ENCODE assay signal across 27 mouse cellular contexts in genomic region chr15:6647066-6647465, GRCm38 (mm10).
DNase-seq lines count a peak whose midpoint lies in the region; ATAC-seq and TF ChIP-seq lines count a peak whose summit lies in the region.
"Had no signal": no experiment of that assay in that cellular context is flagged by ENCODE, and none has a peak within 500 bp of the region (broad histone marks: within the 10 kb centered on the region; RNA-seq: fewer than 3 reads in every experiment).

No protein-coding gene starts in this region.

- peak; percentile 46 for DNase-seq in liver
- DNase-seq in liver, postnatal 0 days: no peak
- DNase-seq in liver, embryonic 14.5 days (ENCODE audit: low read depth in 3 of 3, low spot score in 3 of 3): peak in 1 of 3 experiments; percentile 35
- no peak for DNase-seq in embryo, embryonic 9.5 days (ENCODE audit: extremely low spot score)
- no peak for DNase-seq in forebrain, embryonic 10.5 days (ENCODE audit: extremely low spot score, low spot score)
- DNase-seq in heart, postnatal 36 days: no peak
- DNase-seq in heart, postnatal 10 days: no peak
- DNase-seq: adrenal gland, adult 2 months; adrenal gland, postnatal 14 days; cerebellum, adult 11 months; cerebellum, adult 2 months; cerebellum, adult 9-11 months; cerebellum, postnatal 25 days; gastrocnemius, postnatal 10 days; gastrocnemius, postnatal 36 days; heart, adult 2 months; heart, postnatal 4 days had no signal

- ATAC-seq in liver, postnatal 0 days: no peak
- peak; percentile 74; the same call in 1 of the 2 replicates for ATAC-seq in liver, embryonic 14.5 days (ENCODE audit: insufficient read depth)
- peak; percentile 37; the same call in 1 of the 2 replicates for ATAC-seq in megakaryocyte progenitor cell, adult 5-6 weeks (replicated peaks; ENCODE audit: poor library complexity)
- ATAC-seq: forebrain, embryonic 13.5 days; forebrain, embryonic 16.5 days; hindbrain, postnatal 0 days; Patski had no signal

- intact Hi-C loops in heart, postnatal 36 days (cut with DNase I): no loop called here
- intact Hi-C loops in heart, postnatal 10 days (cut with DNase I): no loop called here

- no peak overlapping the region for H3K4me3 ChIP-seq in liver, postnatal 0 days (ENCODE audit: low read depth, low read length)
- H3K4me3 ChIP-seq in liver, embryonic 14.5 days (ENCODE audit: insufficient read depth in 1 of 2, low read depth in 2 of 2, low read length in 2 of 2): no peak overlapping the region
- no peak overlapping the region for H3K4me3 ChIP-seq in forebrain, embryonic 10.5 days
- H3K4me3 ChIP-seq: embryonic facial prominence, embryonic 10.5 days; embryonic facial prominence, embryonic 13.5 days; erythroblast, embryonic 14.5 days; forebrain, embryonic 13.5 days; heart, adult 2 months had no signal

- no peak for TF ChIP-seq CTCF in liver, postnatal 0 days (IDR thresholded peaks at IDR 0.05; ENCODE audit: low read depth)
- TF ChIP-seq CTCF in liver, embryonic 14.5 days (IDR thresholded peaks at IDR 0.05; ENCODE audit: low read depth): no peak

- H3K27me3 ChIP-seq in liver, postnatal 0 days (ENCODE audit: insufficient read depth, low read length): no peaks in the 10 kb centered on the region
- H3K27me3 ChIP-seq in liver, embryonic 14.5 days (ENCODE audit: control insufficient read depth, insufficient read depth, low read length): no peaks in the 10 kb centered on the region
- no peaks in the 10 kb centered on the region for H3K27me3 ChIP-seq in forebrain, embryonic 10.5 days (ENCODE audit: poor library complexity, severe bottlenecking)
- H3K27me3 ChIP-seq: embryonic facial prominence, embryonic 13.5 days; forebrain, embryonic 13.5 days; Patski had no signal

- no peak overlapping the region for H3K27ac ChIP-seq in liver, postnatal 0 days (ENCODE audit: low read depth)
- no peak overlapping the region; the same call in 1 of the 2 replicates for H3K27ac ChIP-seq in liver, embryonic 14.5 days
- H3K27ac ChIP-seq in forebrain, embryonic 10.5 days: no peak overlapping the region
- H3K27ac ChIP-seq: embryonic facial prominence, embryonic 10.5 days; embryonic facial prominence, embryonic 13.5 days; forebrain, embryonic 13.5 days; heart, adult 2 months; hindbrain, embryonic 14.5 days; hindbrain, postnatal 0 days had no signal

- WGBS in liver, postnatal 0 days (ENCODE audit: insufficient replicate concordance): 54% methylated on average over 1 of the region's 1 CpGs
- 25% methylated on average over 1 of the region's 1 CpGs for WGBS in liver, embryonic 14.5 days (ENCODE audit: insufficient replicate concordance)
- WGBS in forebrain, embryonic 10.5 days: 88% methylated on average over 1 of the region's 1 CpGs

- no peaks in the 10 kb centered on the region for H3K4me1 ChIP-seq in liver, postnatal 0 days (ENCODE audit: insufficient read depth)
- peaks cover 5 to 6% of the 10 kb centered on the region in 2 experiments for H3K4me1 ChIP-seq in liver, embryonic 14.5 days (replicated peaks; ENCODE audit: control insufficient read depth in 2 of 2, insufficient read depth in 2 of 2, low read length in 1 of 2)
- H3K4me1 ChIP-seq in forebrain, embryonic 10.5 days: no peaks in the 10 kb centered on the region
- H3K4me1 ChIP-seq: embryonic facial prominence, embryonic 10.5 days; embryonic facial prominence, embryonic 13.5 days; forebrain, embryonic 13.5 days had no signal

- H3K9ac ChIP-seq in liver, postnatal 0 days (replicated peaks): no peak overlapping the region
- H3K9ac ChIP-seq in liver, embryonic 14.5 days (replicated peaks): no peak overlapping the region
- H3K9ac ChIP-seq: embryonic facial prominence, embryonic 13.5 days; forebrain, embryonic 13.5 days; hindbrain, embryonic 14.5 days had no signal

- no peak overlapping the region for H3K4me2 ChIP-seq in liver, postnatal 0 days (ENCODE audit: low read depth, low read length)
- H3K4me2 ChIP-seq in liver, embryonic 14.5 days (ENCODE audit: low read depth): no peak overlapping the region
- H3K4me2 ChIP-seq: embryonic facial prominence, embryonic 13.5 days; forebrain, embryonic 13.5 days; heart, embryonic 11.5 days; hindbrain, embryonic 14.5 days had no signal

- H3K36me3 ChIP-seq in liver, postnatal 0 days (replicated peaks; ENCODE audit: insufficient read depth, low read length): no peaks in the 10 kb centered on the region
- no peaks in the 10 kb centered on the region for H3K36me3 ChIP-seq in liver, embryonic 14.5 days (replicated peaks; ENCODE audit: control insufficient read depth, insufficient read depth, low read depth)
- H3K36me3 ChIP-seq in forebrain, embryonic 10.5 days (replicated peaks): no peaks in the 10 kb centered on the region
- H3K36me3 ChIP-seq: embryonic facial prominence, embryonic 10.5 days; embryonic facial prominence, embryonic 13.5 days had no signal

- H3K9me3 ChIP-seq in liver, postnatal 0 days (ENCODE audit: low read length): no peaks in the 10 kb centered on the region
- H3K9me3 ChIP-seq in liver, embryonic 14.5 days (ENCODE audit: control insufficient read depth, low read length): no peaks in the 10 kb centered on the region
- H3K9me3 ChIP-seq in forebrain, embryonic 10.5 days: no peaks in the 10 kb centered on the region
- H3K9me3 ChIP-seq: embryonic facial prominence, embryonic 10.5 days; embryonic facial prominence, embryonic 13.5 days; forebrain, embryonic 13.5 days had no signal

- no peak for TF ChIP-seq EP300 in liver, postnatal 0 days (IDR thresholded peaks at IDR 0.05; ENCODE audit: low read depth)
- peak; percentile 40; the same call in 1 of the 2 replicates for TF ChIP-seq EP300 in liver, embryonic 14.5 days (IDR thresholded peaks at IDR 0.05; ENCODE audit: low read depth)
